Mouse (Mus musculus): Measurements from ENCODE around the gene Spint2. TPM values are rescaled to one million over a fixed set of nuclear protein-coding genes. Genes with fewer than 3 reads are reported as not detected.
"Not testable (repeated sequence)": the region's sequence is repeated elsewhere in the genome, so short reads cannot be mapped to it uniquely, and the experiment has no call there.

The Spint2 gene
- polyA plus RNA-seq, 1 experiment from 2014 or later: 44.0 TPM

- ATAC-seq (ENCODE audit: low FRiP score): no peak
- H3K9ac ChIP-seq: no peak overlapping the region
- WGBS: 85% methylated on average over 6 of the region's 7 CpGs
- H3K36me3 ChIP-seq: peaks cover 31% of the 10 kb centered on the region
- peaks cover 32% of the 10 kb centered on the region for H3K27me3 ChIP-seq
- H3K4me1 ChIP-seq (replicated peaks): peaks cover 11% of the 10 kb centered on the region
- H3K4me2 ChIP-seq: no peak overlapping the region
- H3K4me3 ChIP-seq: no peak overlapping the region
- no peaks in the 10 kb centered on the region for H3K9me3 ChIP-seq
- no peak overlapping the region for H3K27ac ChIP-seq
Measured at GRCm38 (mm10) chr7:29244732-29245416, 36.8 kb downstream of the Spint2 start.

- Histone ChIP-seq H3K4me1 (replicated peaks) (peaks cover 13% of the 10 kb centered on the region), H3K4me2 (peak within 1 kb of the TSS; percentile 64), H3K9me3 (no peaks in the 10 kb centered on the region), H3K4me3 (peak within 1 kb of the TSS; percentile 65), H3K27ac (peak within 1 kb of the TSS; percentile 88), H3K27me3 (peaks cover 14% of the 10 kb centered on the region), H3K36me3 (no peaks in the 10 kb centered on the region), H3K9ac (peak within 1 kb of the TSS; percentile 78)
- ATAC-seq (ENCODE audit: low FRiP score): peak; percentile 98
- under 1% methylated on average over 60 of the region's 60 CpGs for WGBS
Measured at GRCm38 (mm10) chr7:29238019-29238967, 43.4 kb downstream of the Spint2 start, which contains the start of gene Yif1b. Gene Yif1b, plus strand, starts transcription at chr7:29238329.

GRCm38 (mm10) chr7:29237596-29237995 lies 44.1 kb downstream of the Spint2 start:
- not testable (repeated sequence) for H3K36me3 ChIP-seq, H3K9me3 ChIP-seq
- WGBS: 32% methylated on average over 6 of the region's 6 CpGs
- H3K9ac ChIP-seq: peak overlapping the region; percentile 78
- peak; percentile 30 for ATAC-seq (ENCODE audit: low FRiP score)
- H3K4me1 ChIP-seq (replicated peaks): peaks cover 13% of the 10 kb centered on the region
- H3K27ac ChIP-seq: peak overlapping the region; percentile 88
- H3K27me3 ChIP-seq: peaks cover 21% of the 10 kb centered on the region
- peak overlapping the region; percentile 65 for H3K4me3 ChIP-seq
- peak overlapping the region; percentile 64 for H3K4me2 ChIP-seq

- H3K4me2 ChIP-seq: no peak overlapping the region
- ATAC-seq (ENCODE audit: low FRiP score): no peak
- H3K36me3 ChIP-seq: no peaks in the 10 kb centered on the region
- H3K27me3 ChIP-seq: peaks cover 31% of the 10 kb centered on the region
- no peaks in the 10 kb centered on the region for H3K9me3 ChIP-seq
- H3K27ac ChIP-seq: no peak overlapping the region
- H3K4me3 ChIP-seq: no peak overlapping the region
- 84% methylated on average over 4 of the region's 4 CpGs for WGBS
- no peak overlapping the region for H3K9ac ChIP-seq
- peaks cover 23% of the 10 kb centered on the region for H3K4me1 ChIP-seq (replicated peaks)
Measured at GRCm38 (mm10) chr7:29236593-29236992, 45.1 kb downstream of the Spint2 start.

GRCm38 (mm10) chr7:29234661-29235060 lies 47.1 kb downstream of the Spint2 start:
- no peak for ATAC-seq (ENCODE audit: low FRiP score)
- Histone ChIP-seq H3K4me1 (replicated peaks) (peaks cover 22% of the 10 kb centered on the region), H3K27me3 (peaks cover 50% of the 10 kb centered on the region), H3K27ac (no peak overlapping the region), H3K36me3 (no peaks in the 10 kb centered on the region), H3K4me2 (no peak overlapping the region), H3K4me3 (no peak overlapping the region), H3K9ac (no peak overlapping the region), H3K9me3 (no peaks in the 10 kb centered on the region)
- 82% methylated on average over 5 of the region's 5 CpGs for WGBS

- no peak overlapping the region for H3K4me2 ChIP-seq
- no peak overlapping the region for H3K4me3 ChIP-seq
- WGBS: 84% methylated on average over 6 of the region's 6 CpGs
- no peaks in the 10 kb centered on the region for H3K9me3 ChIP-seq
- no peak overlapping the region for H3K27ac ChIP-seq
- no peaks in the 10 kb centered on the region for H3K36me3 ChIP-seq
- peaks cover 13% of the 10 kb centered on the region for H3K4me1 ChIP-seq (replicated peaks)
- ATAC-seq (ENCODE audit: low FRiP score): no peak
- no peak overlapping the region for H3K9ac ChIP-seq
- H3K27me3 ChIP-seq: peaks cover 59% of the 10 kb centered on the region
Measured at GRCm38 (mm10) chr7:29233745-29234144, 48.0 kb downstream of the Spint2 start.

- Histone ChIP-seq H3K27me3 (peaks cover 60% of the 10 kb centered on the region), H3K36me3 (no peaks in the 10 kb centered on the region), H3K4me2 (peak within 1 kb of the TSS; percentile 89), H3K27ac (no peak within 1 kb of the TSS), H3K4me1 (replicated peaks) (peaks cover 10% of the 10 kb centered on the region), H3K9me3 (no peaks in the 10 kb centered on the region), H3K9ac (peak within 1 kb of the TSS; percentile 75), H3K4me3 (peak within 1 kb of the TSS; percentile 48)
- peak; percentile 53; the same call in 1 of the 2 replicates for ATAC-seq (ENCODE audit: low FRiP score)
- 2% methylated on average over 61 of the region's 62 CpGs for WGBS
Measured at GRCm38 (mm10) chr7:29232247-29233013, 49.3 kb downstream of the Spint2 start, which contains the start of gene Kcnk6. Gene Kcnk6, minus strand, starts transcription at chr7:29232515.

- no peak overlapping the region for H3K9ac ChIP-seq
- H3K4me2 ChIP-seq: peak overlapping the region; percentile 89; the same call in 1 of the 2 replicates
- H3K36me3 ChIP-seq: no peaks in the 10 kb centered on the region
- 50% methylated on average over 3 of the region's 3 CpGs for WGBS
- no peak for ATAC-seq (ENCODE audit: low FRiP score)
- H3K9me3 ChIP-seq: no peaks in the 10 kb centered on the region
- peak overlapping the region; percentile 48; the same call in 1 of the 2 replicates for H3K4me3 ChIP-seq
- H3K27ac ChIP-seq: no peak overlapping the region
- H3K27me3 ChIP-seq: peaks cover 60% of the 10 kb centered on the region
- H3K4me1 ChIP-seq (replicated peaks): peaks cover 10% of the 10 kb centered on the region
Measured at GRCm38 (mm10) chr7:29231517-29231916, 50.2 kb downstream of the Spint2 start.

GRCm38 (mm10) chr7:29230560-29230959 lies 51.2 kb downstream of the Spint2 start:
- Histone ChIP-seq H3K36me3 (no peaks in the 10 kb centered on the region), H3K27ac (no peak overlapping the region), H3K4me1 (replicated peaks) (peaks cover 11% of the 10 kb centered on the region), H3K9me3 (no peaks in the 10 kb centered on the region), H3K4me3 (no peak overlapping the region), H3K4me2 (no peak overlapping the region), H3K9ac (no peak overlapping the region), H3K27me3 (peaks cover 60% of the 10 kb centered on the region)
- no peak for ATAC-seq (ENCODE audit: low FRiP score)
- WGBS: 29% methylated on average over 3 of the region's 3 CpGs

GRCm38 (mm10) chr7:29228202-29228601 lies 53.5 kb downstream of the Spint2 start:
- Histone ChIP-seq H3K36me3 (no peaks in the 10 kb centered on the region), H3K9ac (no peak overlapping the region), H3K4me1 (replicated peaks) (peaks cover 19% of the 10 kb centered on the region), H3K27me3 (peaks cover 46% of the 10 kb centered on the region), H3K4me3 (no peak overlapping the region), H3K27ac (no peak overlapping the region), H3K9me3 (no peaks in the 10 kb centered on the region), H3K4me2 (no peak overlapping the region)
- WGBS: 75% methylated on average over 4 of the region's 4 CpGs
- ATAC-seq (ENCODE audit: low FRiP score): no peak

- Histone ChIP-seq H3K4me2 (peak overlapping the region; percentile 35), H3K36me3 (no peaks in the 10 kb centered on the region), H3K4me3 (no peak overlapping the region), H3K27me3 (peaks cover 19% of the 10 kb centered on the region), H3K27ac (no peak overlapping the region; the same call in 1 of the 2 replicates), H3K9ac (peak overlapping the region; percentile 46; the same call in 1 of the 2 replicates), H3K4me1 (replicated peaks) (peaks cover 9% of the 10 kb centered on the region), H3K9me3 (no peaks in the 10 kb centered on the region)
- no peak; the same call in 1 of the 2 replicates for ATAC-seq (ENCODE audit: low FRiP score)
- 74% methylated on average over 13 of the region's 13 CpGs for WGBS
Measured at GRCm38 (mm10) chr7:29225520-29225919, 56.2 kb downstream of the Spint2 start.
